Mouse (Mus musculus): ENCODE results near the gene Unc79. TPM values are rescaled to one million over a fixed set of nuclear protein-coding genes. Genes with fewer than 3 reads are reported as not detected.

The Unc79 gene
- polyA plus RNA-seq, 1 experiment from 2014 or later, result 0.01 TPM

DNA sequence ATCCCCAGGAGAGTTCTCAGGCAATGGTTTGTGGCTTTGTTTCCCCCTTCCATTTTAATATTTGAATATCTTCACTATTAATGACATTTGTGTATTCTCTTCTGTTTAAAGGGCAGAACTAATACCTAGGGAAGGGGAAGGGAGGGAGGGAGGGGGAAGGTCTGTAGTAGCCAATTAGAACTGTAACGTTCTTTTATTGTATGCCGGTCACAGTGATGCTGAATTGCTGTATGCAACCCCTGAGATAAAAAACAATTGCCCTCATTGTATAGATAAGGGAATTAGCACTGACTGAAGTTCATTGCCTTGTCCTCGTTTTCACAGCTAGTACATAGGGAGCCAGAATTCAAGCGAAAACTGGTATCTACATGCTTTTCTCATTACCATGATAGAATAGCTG lies 31.9 kb downstream of the Unc79 start:
- 71% methylated on average over 4 of the region's 4 CpGs for WGBS (ENCODE audit: missing documents)
- no peak overlapping the region for H3K4me3 ChIP-seq (ENCODE audit: inconsistent target)
- H3K27ac ChIP-seq, result no peak overlapping the region
- no peaks in the 10 kb centered on the region for H3K79me2 ChIP-seq (ENCODE audit: inconsistent target)
- no peaks in the 10 kb centered on the region for H3K36me3 ChIP-seq (ENCODE audit: inconsistent target)

DNA sequence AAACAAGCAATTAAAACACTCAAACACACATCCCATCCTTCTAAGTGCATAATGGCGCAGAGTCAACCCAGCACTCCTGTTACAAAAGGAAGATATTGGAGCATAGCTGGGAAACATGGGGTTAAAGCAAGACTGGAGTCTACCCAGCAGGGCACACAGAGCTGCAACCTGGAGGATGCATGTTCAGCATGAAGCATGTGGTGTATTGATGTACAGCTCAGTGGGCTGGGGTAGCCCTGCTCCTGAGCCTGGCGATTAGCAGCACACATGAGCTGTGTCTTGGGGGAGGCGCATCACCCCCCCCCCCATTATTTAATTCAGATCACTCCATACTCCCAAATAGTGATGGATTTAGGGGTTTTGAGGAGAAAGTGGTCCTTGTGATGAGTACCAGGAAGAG lies 32.9 kb downstream of the Unc79 start:
- no peaks in the 10 kb centered on the region for H3K36me3 ChIP-seq (ENCODE audit: inconsistent target)
- H3K79me2 ChIP-seq (ENCODE audit: inconsistent target), result no peaks in the 10 kb centered on the region
- H3K27ac ChIP-seq, result no peak overlapping the region
- no peak overlapping the region for H3K4me3 ChIP-seq (ENCODE audit: inconsistent target)
- WGBS (ENCODE audit: missing documents), result 96% methylated on average over 3 of the region's 3 CpGs

DNA sequence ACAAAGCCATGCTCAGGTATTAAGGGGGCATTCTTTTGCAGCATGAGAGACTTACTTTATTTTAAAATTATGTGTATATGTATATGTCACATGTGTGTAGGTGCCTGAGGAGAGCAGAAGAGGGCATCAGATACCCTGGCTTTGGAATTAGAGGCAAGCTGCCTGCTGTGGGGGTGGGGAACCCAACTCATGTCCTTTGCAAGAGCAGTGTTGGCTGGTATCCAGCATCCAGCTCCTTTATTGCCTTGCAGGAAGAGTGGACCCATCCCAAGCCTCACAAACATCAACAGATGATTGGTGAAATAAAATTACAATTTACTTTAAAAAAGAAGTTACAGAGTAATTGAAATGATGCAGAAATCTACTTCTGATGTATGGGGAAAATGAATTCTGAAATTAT lies 36.7 kb downstream of the Unc79 start:
- H3K4me3 ChIP-seq (ENCODE audit: inconsistent target), result no peak overlapping the region
- no peaks in the 10 kb centered on the region for H3K79me2 ChIP-seq (ENCODE audit: inconsistent target)
- no peak overlapping the region for H3K27ac ChIP-seq
- H3K36me3 ChIP-seq (ENCODE audit: inconsistent target), result no peaks in the 10 kb centered on the region

DNA sequence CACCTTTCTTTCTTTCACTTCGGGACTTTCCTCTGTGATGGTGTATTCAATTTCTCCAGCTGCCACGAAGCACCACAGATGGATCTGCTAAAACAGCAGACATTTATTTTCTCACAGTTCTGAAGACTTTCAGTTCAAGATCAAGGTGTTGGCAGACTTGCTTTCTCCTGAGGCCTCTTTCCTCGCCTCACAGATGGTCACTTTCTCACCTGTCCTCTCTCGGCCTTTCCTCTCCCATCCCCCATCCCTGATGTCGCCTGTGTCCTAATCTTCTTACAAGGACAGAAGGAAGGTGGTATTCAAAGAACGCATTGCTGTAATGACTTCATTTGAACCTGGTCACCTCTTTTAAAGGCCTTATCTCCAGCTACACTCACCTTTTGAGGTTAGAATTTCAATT lies 39.1 kb downstream of the Unc79 start:
- Histone ChIP-seq H3K79me2 (ENCODE audit: inconsistent target) (no peaks in the 10 kb centered on the region), H3K36me3 (ENCODE audit: inconsistent target) (no peaks in the 10 kb centered on the region), H3K4me3 (ENCODE audit: inconsistent target) (no peak overlapping the region), H3K27ac (no peak overlapping the region)
- WGBS (ENCODE audit: missing documents), result 84% methylated on average over 6 of the region's 6 CpGs

DNA sequence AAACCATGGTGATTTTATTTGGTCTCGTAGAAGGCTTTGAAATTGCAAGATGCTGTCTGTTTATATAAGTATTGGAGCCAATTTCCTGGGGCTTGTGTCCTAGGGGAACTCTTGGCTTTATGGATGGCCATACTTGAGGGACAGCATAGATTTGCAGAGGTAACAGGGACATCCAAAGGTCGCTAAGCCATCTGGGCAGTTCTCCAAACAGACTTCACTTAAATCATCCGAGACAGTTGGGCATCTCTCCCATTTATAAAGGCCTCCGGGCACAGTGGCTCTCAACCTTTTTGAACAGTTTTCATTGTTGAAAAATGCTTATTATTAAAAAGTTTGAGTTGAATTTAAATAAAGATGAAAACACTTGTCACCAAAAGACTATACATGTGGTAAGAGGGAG lies 59.8 kb downstream of the Unc79 start:
- Histone ChIP-seq H3K4me3 (ENCODE audit: inconsistent target) (no peak overlapping the region), H3K27ac (no peak overlapping the region), H3K79me2 (ENCODE audit: inconsistent target) (no peaks in the 10 kb centered on the region), H3K36me3 (ENCODE audit: inconsistent target) (no peaks in the 10 kb centered on the region)
- 67% methylated on average over 4 of the region's 4 CpGs for WGBS (ENCODE audit: missing documents)

DNA sequence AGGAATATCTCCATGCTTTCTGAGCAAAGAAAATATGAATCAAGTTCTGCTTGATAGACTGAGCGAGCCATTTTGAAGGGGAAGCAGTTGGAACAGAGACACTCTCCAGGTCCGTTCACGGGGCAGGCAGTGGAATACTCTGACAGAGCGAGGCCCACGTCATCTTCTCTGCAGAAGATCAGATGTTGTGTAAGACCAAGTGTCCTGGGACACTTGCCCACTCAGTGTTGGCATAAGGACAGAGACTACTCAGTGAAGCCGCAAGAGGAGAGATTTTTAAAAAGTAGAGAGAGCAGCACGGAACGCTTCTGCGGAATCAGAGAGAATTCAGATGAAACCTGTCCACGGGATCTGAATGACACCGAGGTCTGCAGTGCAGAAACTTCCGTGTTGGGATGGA lies 69.5 kb downstream of the Unc79 start:
- no peak overlapping the region for H3K27ac ChIP-seq
- H3K36me3 ChIP-seq (ENCODE audit: inconsistent target), result no peaks in the 10 kb centered on the region
- no peaks in the 10 kb centered on the region for H3K79me2 ChIP-seq (ENCODE audit: inconsistent target)
- WGBS (ENCODE audit: missing documents), result 93% methylated on average over 12 of the region's 12 CpGs
- H3K4me3 ChIP-seq (ENCODE audit: inconsistent target), result no peak overlapping the region

DNA sequence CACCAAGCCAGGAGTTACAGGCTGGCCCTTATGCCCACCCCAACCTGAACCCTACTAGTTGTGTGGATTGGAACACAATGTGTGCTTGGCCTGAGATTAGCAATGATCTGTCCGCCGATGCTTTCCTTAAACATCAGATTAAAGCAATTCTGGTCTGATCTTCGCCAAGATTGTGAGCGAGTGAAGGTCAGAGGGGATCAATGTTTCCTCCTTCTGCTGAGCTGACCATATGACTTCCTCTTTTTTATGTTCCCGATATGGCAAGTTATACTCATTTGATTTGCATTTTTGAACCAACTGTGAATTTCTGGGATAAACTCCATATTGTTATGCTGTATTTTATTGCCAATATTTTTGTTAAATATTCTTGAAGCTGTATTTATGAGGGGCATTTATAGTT lies 88.0 kb downstream of the Unc79 start:
- Histone ChIP-seq H3K36me3 (ENCODE audit: inconsistent target) (no peaks in the 10 kb centered on the region), H3K27ac (no peak overlapping the region), H3K4me3 (ENCODE audit: inconsistent target) (no peak overlapping the region), H3K79me2 (ENCODE audit: inconsistent target) (no peaks in the 10 kb centered on the region)
- WGBS (ENCODE audit: missing documents), result 4% methylated on average over 5 of the region's 5 CpGs

DNA sequence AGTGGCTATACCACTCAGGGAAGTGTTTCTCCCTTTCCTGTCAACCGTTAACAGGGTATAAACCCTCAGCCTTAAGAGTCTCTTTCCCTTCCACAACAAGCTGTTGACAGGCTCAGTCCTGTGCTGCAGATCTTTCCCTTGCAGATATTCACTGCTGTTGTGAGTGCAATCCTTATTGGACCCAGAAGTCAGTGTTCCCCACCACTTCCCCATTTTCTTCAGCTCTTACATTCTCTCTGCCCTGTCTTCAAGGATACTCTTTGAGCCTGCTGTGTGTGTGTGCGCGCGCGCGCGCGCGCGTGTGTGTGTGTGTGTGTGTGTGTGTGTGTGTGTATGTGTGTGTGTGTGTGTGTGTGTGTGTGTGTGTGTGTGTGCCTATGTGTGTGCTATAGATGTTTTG lies 90.7 kb downstream of the Unc79 start:
- no peaks in the 10 kb centered on the region for H3K79me2 ChIP-seq (ENCODE audit: inconsistent target)
- WGBS (ENCODE audit: missing documents), result 0% methylated on average over 1 of the region's 10 CpGs
- no peak overlapping the region for H3K4me3 ChIP-seq (ENCODE audit: inconsistent target)
- H3K36me3 ChIP-seq (ENCODE audit: inconsistent target), result no peaks in the 10 kb centered on the region
- H3K27ac ChIP-seq, result no peak overlapping the region

DNA sequence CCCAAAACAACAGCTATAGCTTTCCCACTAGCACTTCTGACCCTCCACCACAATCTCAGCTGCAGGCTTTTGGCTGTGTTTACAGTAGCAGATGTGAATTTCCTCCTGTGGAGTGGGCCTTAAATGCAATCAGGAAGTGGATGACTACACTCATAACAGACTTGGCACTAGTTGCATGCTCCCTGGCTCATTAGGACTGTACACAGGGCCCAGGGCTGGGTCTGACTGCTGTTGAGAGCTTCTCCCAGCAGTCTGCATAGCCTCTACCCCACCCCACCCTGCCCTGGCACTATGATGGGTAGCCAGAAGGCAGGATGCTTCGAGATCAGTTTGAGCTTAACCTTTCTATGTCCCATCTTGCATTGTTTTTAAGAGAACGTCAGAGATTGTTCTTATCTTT lies 91.5 kb downstream of the Unc79 start:
- H3K79me2 ChIP-seq (ENCODE audit: inconsistent target), result no peaks in the 10 kb centered on the region
- no peaks in the 10 kb centered on the region for H3K36me3 ChIP-seq (ENCODE audit: inconsistent target)
- 68% methylated on average over 2 of the region's 2 CpGs for WGBS (ENCODE audit: missing documents)

DNA sequence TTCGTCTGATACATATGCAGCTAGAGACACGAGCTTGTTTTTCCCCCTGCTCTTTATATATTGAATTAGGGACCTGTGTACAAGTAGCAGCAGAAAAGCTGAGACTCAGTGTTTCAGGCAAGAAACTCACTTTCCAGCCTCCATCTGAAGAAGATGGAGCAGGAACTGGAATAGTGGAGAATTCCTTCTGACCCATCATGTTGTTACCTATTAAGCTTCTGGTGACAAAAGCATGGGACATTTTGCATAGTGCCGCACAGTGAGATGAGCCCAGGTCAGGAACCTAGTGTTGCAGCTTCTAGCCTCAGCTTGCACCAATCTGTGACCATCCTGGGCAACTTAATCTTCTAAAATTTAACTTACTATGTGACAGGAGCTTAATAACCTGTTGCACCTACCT lies 92.7 kb downstream of the Unc79 start:
- no peaks in the 10 kb centered on the region for H3K79me2 ChIP-seq (ENCODE audit: inconsistent target)
- no peak overlapping the region for H3K27ac ChIP-seq
- no peak overlapping the region for H3K4me3 ChIP-seq (ENCODE audit: inconsistent target)
- H3K36me3 ChIP-seq (ENCODE audit: inconsistent target), result no peaks in the 10 kb centered on the region
- WGBS (ENCODE audit: missing documents), result 81% methylated on average over 3 of the region's 3 CpGs

More for the DNA sequence above, 91.5 kb downstream of the Unc79 start:
- Histone ChIP-seq H3K4me3 (ENCODE audit: inconsistent target) (no peak overlapping the region), H3K27ac (no peak overlapping the region)

DNA sequence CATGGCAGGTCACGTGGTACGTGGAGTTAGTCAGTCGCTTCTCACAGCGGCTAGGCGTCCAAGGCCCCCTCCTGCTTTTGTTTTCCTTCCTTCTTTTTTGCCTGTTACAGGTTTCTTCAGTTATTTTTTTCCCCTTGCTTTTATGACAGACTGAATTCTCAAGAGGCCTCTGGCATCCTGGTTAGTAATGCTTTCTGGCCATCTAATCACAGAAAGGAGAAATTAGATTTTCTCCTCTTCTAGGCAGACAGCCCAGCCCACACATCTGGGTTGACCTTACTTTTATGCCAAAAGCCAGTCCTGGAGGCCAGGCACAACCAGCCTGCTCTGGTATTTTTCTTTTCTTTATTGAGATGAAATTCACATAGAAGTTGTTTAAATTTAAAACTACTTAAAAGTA lies 94.1 kb downstream of the Unc79 start:
- no peak overlapping the region for H3K27ac ChIP-seq
- H3K79me2 ChIP-seq (ENCODE audit: inconsistent target), result no peaks in the 10 kb centered on the region
- 98% methylated on average over 5 of the region's 5 CpGs for WGBS (ENCODE audit: missing documents)
- H3K4me3 ChIP-seq (ENCODE audit: inconsistent target), result no peak overlapping the region
- no peaks in the 10 kb centered on the region for H3K36me3 ChIP-seq (ENCODE audit: inconsistent target)

DNA sequence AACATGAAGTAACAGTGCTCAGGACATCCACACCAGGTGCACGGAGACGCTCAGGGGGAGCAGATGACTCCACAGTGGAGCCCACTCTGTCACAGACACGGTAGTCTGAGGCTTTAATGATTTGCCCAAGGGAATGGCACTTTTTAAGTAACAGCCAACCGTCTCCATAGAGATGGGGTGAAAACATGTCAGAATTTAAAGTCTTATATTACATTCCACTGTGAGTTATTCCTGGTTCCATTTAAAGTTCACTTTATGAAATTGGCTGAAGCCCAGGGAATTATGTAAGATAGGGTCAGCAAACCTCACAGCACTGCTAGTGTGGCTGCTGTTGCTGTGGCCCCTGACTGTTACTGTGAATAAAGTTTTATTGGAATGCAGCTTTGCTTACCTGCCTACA lies 95.8 kb downstream of the Unc79 start:
- H3K79me2 ChIP-seq (ENCODE audit: inconsistent target), result no peaks in the 10 kb centered on the region
- WGBS (ENCODE audit: missing documents), result 97% methylated on average over 4 of the region's 4 CpGs
- H3K4me3 ChIP-seq (ENCODE audit: inconsistent target), result no peak overlapping the region
- H3K36me3 ChIP-seq (ENCODE audit: inconsistent target), result no peaks in the 10 kb centered on the region
- no peak overlapping the region for H3K27ac ChIP-seq

DNA sequence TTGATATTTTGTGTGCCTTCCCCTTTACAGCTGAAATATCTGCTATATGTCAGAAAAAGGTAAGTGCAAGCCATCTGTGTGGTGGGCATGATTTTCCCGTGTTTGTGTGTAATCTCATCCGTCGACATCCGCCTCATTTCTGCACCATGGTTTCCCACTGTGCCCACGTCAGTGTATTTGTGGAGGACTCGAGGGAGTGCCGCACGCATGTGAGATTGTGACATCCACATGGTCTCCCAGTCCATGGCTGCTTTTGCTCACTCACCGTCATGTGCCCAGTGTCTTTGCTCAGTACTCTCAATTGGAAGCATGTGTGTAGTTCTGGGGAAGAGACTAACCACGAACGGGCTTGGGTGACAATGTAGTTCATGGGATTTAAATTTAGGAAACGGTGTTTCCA lies 101.2 kb downstream of the Unc79 start:
- H3K79me2 ChIP-seq (ENCODE audit: inconsistent target), result no peaks in the 10 kb centered on the region
- no peaks in the 10 kb centered on the region for H3K36me3 ChIP-seq (ENCODE audit: inconsistent target)
- H3K27ac ChIP-seq, result no peak overlapping the region
- no peak overlapping the region for H3K4me3 ChIP-seq (ENCODE audit: inconsistent target)
- WGBS (ENCODE audit: missing documents), result 92% methylated on average over 12 of the region's 12 CpGs

DNA sequence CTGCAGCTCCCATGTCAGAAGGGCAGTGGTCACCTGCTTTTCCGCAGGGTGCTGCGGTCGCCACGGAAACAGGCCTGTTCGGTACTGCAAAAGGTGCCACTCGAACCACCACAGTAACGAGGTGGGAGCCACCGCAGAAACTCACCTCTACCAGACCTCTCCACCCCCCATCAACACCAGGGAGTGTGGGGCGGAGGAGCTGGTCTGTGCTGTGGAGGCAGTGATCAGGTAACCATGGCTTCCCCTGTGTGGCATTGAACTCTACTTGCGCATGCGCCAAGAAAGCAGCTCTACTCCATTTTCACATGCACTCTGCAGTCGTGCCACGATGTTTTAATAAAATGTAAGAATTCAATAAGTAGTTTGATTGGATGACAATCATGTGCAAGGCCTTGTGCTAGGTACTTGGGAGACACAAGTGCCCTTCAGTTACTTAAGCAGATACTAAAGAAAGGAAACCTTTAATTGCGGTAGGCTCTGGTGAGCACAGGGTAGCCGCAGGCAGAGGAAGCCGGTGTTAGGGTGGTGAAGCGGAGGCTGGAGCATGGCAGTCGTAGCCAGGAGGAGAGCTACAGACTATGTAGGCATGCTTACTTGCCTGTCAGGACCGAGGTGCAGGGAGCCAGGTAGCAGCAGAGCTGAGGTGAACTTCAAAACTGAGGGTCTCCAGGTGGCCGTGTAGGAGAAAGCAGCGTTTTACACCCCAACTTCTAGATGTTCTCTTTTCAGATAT lies 110.8 kb downstream of the Unc79 start:
- no peak overlapping the region for H3K27ac ChIP-seq
- WGBS (ENCODE audit: missing documents), result 82% methylated on average over 21 of the region's 21 CpGs
- H3K36me3 ChIP-seq (ENCODE audit: inconsistent target), result no peaks in the 10 kb centered on the region
- H3K4me3 ChIP-seq (ENCODE audit: inconsistent target), result no peak overlapping the region
- no peaks in the 10 kb centered on the region for H3K79me2 ChIP-seq (ENCODE audit: inconsistent target)

DNA sequence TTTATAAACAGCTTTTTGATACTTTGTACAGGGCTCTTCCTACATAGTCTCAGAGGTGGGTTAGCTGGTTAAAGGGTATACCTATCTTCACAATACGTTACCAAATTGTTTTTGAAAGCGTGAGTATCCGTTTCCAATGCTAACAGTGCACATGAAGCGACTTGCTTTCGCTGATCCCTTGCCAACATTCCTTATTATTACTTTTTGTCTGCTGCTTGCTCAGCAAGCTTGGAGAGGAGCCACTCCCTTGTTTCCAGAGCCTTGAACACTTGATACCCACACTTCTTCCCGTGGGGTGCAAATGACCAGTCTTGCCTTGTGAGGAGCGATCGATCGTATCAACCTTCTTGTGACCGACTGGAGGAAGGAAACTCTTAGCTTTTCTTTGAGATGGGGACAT lies 112.1 kb downstream of the Unc79 start:
- Histone ChIP-seq H3K4me3 (ENCODE audit: inconsistent target) (no peak overlapping the region), H3K27ac (no peak overlapping the region), H3K36me3 (ENCODE audit: inconsistent target) (no peaks in the 10 kb centered on the region), H3K79me2 (ENCODE audit: inconsistent target) (no peaks in the 10 kb centered on the region)
- WGBS (ENCODE audit: missing documents), result 87% methylated on average over 10 of the region's 10 CpGs

DNA sequence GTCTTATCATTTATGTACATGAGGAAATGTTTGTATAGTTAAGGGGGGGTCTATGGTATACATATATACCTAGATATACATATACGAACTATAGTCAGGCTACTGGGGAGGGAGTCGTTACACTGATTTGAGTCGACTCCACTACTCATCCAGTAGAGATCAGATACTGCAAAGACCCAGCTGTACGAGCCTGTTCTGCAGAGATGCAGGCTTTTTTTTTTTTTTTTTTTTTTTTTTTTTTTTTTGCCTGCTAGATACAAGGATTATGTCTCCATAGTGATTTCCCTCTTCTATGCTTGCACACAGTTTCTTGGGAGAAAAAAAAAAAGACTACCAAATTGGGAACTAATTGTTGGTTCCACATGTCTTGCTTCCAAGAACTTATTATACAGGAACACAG lies 113.5 kb downstream of the Unc79 start:
- 96% methylated on average over 3 of the region's 4 CpGs for WGBS (ENCODE audit: missing documents)

More for the DNA sequence above, 113.5 kb downstream of the Unc79 start:
- no peak overlapping the region for H3K27ac ChIP-seq
- no peak overlapping the region for H3K4me3 ChIP-seq (ENCODE audit: inconsistent target)
- no peaks in the 10 kb centered on the region for H3K79me2 ChIP-seq (ENCODE audit: inconsistent target)
- H3K36me3 ChIP-seq (ENCODE audit: inconsistent target), result no peaks in the 10 kb centered on the region
